Mouse (Mus musculus) kidney, postnatal 36 days (tissue): ENCODE data around the gene Spout1.
"Not testable (repeated sequence)": the region's sequence is repeated elsewhere in the genome, so short reads cannot be mapped to it uniquely, and the experiment has no call there.

ENCODE experiments used
- DNase-seq, 2 experiments: peaks; one replicate each; pipeline ENCODE4 v3.0.0; 2021 to 2022; ENCODE audit warnings: mixed read lengths in 2 of 2

Gene Spout1

GRCm38 (mm10) chr2:30176561-30176960 is 1.7 kb downstream of the Spout1 start:
- peak; percentile 64 to 80 for DNase-seq

- DNase-seq: peak; percentile 23 to 43
These were observed 2.4 kb downstream of the Spout1 start for GRCm38 (mm10) chr2:30175897-30176296.

DNA sequence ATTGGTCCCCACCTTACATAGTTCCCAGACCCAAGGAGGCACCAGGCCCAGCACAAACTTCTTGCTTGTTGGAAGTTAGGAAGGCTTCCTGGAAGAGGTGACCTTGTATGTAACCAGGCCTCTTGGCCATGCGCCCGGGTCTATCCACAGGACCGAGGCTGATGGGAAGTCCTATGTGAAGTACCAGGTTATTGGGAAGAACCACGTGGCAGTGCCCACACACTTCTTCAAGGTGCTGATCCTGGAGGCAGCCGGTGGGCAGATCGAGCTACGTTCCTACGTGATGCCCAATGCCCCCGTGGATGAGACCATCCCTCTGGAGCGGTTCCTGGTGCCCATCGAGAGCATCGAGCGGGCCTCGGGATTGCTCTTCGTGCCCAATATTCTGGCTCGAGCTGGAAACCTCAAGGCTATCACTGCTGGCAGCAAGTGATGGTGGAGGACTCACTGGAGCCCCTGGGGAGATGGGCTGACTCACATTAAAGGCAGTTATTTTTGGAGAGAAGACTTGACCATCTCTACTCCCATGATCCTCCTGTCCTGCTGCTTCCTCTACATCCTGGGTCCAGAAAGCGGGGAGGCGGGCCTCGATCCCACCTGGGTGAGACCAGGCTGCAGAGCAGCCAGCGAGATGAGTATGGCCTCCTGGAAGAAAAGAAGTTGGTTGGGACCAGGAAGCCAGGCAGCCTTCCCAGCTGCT is 4.6 kb downstream of the Spout1 start:
- no peak for DNase-seq

GRCm38 (mm10) chr2:30171997-30172382 is 6.3 kb downstream of the Spout1 start:
- no peak for DNase-seq

DNA sequence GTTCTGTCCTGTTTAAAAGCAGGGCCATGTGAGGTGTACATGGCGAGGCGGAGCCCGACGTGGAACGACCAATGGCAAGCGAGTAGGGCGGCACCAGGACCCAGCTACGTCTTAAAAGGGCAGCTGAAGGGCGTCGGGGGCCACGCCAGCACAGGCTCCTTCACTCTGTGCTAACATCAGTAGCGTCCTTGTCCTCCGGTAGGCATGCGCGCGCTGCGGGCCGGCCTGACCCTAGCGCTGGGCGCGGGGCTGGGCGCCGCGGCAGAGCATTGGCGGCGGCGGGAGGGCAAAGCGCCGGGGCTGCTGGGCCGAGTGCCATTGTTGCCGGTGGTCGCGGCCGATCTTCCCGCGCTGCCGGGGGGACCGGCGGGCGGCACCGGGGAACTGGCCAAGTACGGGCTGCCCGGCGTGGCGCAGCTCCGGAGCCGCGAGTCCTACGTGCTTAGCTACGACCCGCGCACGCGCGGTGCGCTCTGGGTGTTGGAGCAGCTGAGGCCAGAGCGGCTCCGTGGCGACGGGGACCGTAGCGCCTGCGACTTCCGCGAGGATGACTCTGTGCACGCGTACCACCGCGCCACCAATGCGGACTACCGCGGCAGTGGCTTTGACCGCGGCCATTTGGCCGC is 6.8 kb downstream of the Spout1 start, which contains the start of gene Endog:
Gene Endog (plus strand): TSS at position 123 of the 626 bp plus-strand sequence.
- DNase-seq: peak; percentile 93 to 94

DNA sequence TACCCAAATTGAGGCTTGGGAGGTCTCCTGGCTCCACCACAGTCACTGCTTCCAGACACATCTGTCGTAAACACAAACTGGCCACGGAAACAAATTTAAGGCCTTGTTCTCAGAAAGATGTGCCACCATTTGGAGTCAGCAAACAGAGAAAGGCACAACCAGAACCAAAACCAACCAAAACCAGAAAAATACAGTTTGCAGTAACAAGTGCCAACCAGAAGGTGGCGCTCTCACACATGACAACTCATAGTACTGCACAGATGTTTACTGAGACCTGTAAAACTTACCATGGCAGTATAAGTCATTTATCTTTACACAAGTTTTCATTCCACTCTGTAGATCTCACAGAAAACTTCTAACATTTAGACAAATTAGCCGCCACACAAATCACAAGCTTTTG is 11.6 kb downstream of the Spout1 start:
- no peak for DNase-seq

- DNase-seq: no peak
These were observed 13.8 kb downstream of the Spout1 start for GRCm38 (mm10) chr2:30164340-30164932.

GRCm38 (mm10) chr2:30161809-30162208 is 16.4 kb downstream of the Spout1 start:
- DNase-seq: peak; percentile 30 to 65

- DNase-seq: not testable (repeated sequence)
These were observed 18.4 kb downstream of the Spout1 start for GRCm38 (mm10) chr2:30159871-30160270.

DNA sequence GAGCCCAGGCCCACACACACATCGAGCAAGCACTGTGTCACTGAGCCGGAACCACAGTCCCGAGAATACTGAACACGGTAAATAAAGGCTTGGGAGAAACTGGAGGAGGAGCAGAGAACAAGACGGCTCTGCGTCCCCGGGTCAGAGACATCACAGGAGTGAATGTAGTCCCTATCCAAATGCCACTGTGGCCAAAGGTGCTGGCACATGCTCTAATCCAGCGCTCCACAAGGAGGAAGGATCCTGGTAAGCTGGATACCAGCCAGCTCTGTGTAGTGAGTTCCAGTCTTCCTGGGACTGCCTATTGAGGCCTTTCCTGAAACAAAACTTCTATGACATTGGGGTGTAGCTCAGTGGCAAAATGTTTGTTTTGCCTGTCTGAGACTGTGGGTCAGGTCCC is 25.6 kb downstream of the Spout1 start:
- peak; percentile 51 to 66 for DNase-seq

- DNase-seq: peak; percentile 64 to 70
These were observed 26.4 kb downstream of the Spout1 start for GRCm38 (mm10) chr2:30151840-30152239.

DNA sequence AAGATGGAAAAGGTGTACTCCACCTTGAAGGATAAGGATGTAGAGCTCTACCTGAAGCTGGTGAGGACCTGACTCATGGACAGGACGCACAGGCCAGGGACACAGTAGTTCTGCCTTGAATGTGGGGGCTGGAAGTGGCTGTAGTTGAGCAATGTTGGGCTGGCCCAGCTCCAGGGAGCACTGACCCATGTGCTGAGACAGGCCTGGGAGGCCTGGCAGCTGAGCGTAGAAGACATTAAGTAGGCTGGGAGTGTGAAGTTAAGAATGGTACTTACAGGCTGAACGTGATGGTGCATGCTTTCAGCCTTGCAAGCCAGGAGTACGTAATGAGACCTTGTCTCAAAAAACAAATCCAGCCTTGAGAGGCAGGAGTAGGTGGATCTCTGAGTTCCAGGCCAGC is 30.8 kb downstream of the Spout1 start:
- DNase-seq: peak; percentile 93 to 95

DNA sequence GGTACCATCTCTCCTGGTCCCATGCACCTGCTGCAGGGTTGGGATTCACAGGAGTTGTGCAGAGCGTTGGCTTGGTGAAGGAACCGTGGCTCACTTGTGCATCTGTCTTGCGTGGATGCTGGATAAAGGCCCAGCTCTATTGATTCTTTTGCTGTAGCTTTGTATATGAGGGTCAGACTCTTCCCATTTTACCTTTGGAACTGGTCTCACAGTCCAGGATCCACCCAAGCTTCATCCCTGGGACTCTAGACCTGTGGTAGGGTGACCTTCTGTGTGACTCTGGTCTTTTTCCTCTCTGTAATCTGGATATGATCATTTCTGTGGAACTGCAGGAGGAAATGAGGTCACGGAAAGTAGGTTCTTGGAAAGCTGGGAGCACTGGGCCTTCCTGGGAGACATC is 33.8 kb downstream of the Spout1 start:
- DNase-seq: no peak

GRCm38 (mm10) chr2:30140021-30140420 is 38.2 kb downstream of the Spout1 start:
- DNase-seq: peak; percentile 55 to 60

- peak; percentile 48 to 73 for DNase-seq
These were observed 41.8 kb downstream of the Spout1 start for GRCm38 (mm10) chr2:30136458-30136857.

- peak; percentile 79 to 89 for DNase-seq
These were observed 43.2 kb downstream of the Spout1 start for GRCm38 (mm10) chr2:30134928-30135620.

GRCm38 (mm10) chr2:30134378-30134711 is 43.9 kb downstream of the Spout1 start:
- peak; percentile 18 to 36 for DNase-seq

DNA sequence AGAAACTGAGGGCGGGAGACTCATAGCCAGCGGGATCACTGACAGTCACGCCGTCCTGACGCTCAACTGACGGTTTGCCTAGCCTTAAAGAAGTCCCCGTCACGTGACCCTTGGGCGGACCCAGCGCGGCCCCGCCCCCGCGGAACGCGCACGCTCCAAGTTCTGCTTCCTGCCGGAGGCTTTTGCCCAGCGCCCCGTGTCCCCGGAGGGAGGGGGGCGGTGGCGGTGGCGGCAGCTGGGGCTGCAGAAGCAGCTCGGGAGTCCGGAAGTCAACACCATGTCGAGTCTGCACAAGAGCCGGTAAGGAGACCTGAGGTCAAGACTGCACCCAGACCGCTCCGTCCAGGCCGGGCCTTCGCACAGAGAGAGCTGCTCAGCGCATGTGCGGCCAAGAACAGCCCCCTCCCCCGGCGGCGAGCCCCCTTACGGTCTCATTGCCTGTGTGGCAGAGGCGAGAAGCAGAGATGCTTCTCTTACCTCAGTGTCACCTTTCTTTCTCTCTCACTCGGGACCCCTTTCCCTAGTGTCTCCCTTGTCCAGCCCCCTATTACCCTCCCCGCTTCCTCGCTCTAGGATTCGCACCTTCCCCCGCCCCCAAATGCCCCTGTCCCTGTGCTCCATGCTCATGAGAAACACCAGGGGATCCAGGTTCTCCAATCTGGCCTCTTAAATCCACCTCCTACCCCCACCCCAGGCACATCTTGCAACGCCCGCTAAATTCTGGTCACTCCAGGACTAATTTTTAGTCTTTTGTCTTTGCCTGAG is 44.5 kb downstream of the Spout1 start, which contains the start of gene Tbc1d13:
Gene Tbc1d13 (plus strand): TSS at position 134 of the 765 bp plus-strand sequence.
- peak; percentile 99 for DNase-seq

DNA sequence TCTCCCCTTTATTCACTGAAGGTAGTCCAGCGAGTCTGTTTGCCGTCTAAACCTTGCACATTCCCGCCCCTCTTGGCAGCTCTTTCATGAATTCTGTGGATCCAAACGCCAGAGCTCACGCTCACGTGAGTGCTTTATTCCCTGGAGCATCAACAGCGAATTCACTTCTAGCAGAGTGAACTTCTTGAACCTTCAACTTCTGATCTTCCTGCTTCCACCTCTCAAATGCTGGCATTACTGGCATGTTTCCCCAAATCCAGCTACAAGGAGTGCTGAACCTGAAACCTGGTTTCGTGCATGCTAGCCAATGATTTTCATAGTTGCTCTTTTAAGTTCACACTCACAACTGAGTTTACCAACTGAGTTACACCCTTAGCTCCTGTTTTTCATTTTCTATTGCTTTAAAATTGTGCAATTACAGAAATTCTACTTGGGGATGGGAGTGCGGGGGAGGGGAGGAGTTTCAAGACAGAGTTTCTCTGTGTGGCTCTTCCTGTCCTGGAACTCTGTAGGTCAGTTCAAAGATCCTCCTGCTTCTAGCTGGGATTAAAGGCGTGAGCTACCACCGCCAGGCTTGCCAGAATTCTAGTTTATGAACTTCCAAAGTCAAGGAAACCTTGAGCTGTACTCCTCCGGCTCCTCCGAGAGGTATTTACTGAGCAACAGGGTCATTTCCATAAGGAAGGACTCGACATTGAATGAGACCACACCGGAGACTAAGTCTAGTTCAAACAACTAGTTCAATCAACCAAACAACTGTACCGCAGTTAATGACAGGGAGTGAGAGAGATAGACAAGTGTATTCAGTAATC is 45.3 kb downstream of the Spout1 start:
- DNase-seq: peak; percentile 91 to 93

DNA sequence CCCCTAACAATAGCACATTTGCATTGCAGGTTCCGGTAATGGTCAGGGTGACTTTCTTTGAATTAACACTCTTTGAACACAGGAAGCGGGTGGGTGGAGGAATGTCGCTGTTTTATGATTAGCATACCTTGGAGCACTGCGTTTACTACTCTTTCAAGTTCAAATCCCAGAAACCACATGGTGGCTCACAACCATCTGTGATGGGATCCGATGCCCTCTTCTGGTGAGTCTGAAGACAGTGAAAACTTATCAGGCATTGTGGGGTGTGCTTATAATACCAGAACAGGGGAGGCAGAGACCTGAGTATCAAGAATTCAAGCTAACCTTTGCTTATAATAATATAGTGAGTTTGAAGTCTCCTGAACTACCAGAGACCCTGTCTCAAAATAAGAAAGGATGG is 47.0 kb downstream of the Spout1 start:
- DNase-seq: not testable (repeated sequence)

DNA sequence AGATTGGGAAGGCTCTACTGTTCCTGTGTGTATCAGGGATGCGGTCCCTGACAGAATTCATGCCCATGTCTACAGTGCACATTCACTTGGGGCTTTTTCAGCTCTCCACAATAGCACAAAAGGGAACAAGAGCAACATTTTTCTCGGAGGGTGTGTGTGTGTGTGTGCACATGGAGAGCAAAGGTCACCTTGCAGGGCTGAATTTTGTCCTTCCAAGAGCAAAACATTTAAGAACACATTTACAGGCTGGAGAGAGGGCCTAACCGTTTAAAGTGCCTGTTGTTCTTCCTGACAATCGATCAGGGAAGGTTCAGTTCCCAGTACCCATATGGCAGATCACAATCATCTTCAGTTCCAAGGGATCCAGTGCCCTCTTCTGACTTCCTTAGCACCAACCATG is 48.1 kb downstream of the Spout1 start:
- DNase-seq: peak; percentile 52 to 60

GRCm38 (mm10) chr2:30128789-30129188 is 49.5 kb downstream of the Spout1 start:
- peak; percentile 64 to 66 for DNase-seq
